Mouse (Mus musculus): ENCODE data around the gene Gm49318. TPM values are rescaled to one million over a fixed set of nuclear protein-coding genes. Genes with fewer than 3 reads are reported as not detected.

Gene Gm49318
- total RNA-seq, 1 experiment from 2014 or later, result not detected

GRCm38 (mm10) chr9:21989230-21990110 is 81.6 kb downstream of the Gm49318 start, which contains the start of gene Rgl3:
Rgl3 (minus strand) TSS chr9:21989446.
- no peak for ATAC-seq (ENCODE audit: extremely low read depth, insufficient number of reproducible peaks, low FRiP score, poor library complexity, severe bottlenecking)

DNA sequence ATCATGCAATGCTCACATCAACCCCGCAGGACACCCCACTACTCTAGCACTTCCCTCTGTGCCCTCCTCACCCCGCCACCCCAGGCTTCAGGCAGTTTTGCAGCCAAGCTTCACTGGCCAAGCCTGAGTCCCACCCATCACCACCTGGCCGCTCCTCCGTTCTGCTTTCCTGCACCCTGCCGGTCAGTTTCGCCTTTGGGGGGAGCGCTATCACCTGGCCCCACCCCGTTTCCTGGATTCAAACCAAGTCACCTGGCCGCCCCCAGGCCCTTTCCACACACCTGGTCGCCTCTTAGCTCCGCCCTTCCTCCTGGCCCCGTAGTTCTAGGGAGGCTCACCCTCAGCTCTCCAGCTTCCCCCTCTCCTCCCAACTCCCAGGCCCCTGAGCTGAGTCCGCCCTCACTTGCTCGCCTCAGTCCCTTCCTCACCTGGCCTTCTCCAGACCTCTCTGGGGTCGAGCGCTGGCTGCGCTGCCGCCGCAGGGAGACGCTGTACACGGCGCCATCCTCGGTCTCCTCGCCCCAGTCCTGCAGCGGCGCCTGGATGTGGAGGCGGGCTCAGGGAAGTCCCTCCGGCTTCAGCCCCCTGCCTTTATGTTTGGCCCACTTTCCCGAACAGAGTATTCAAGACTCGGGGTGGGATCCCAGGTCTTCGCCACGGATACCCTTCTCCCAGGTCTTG is 82.5 kb downstream of the Gm49318 start:
- peak; percentile 21; the same call in 1 of the 2 replicates for ATAC-seq (ENCODE audit: extremely low read depth, insufficient number of reproducible peaks, low FRiP score, poor library complexity, severe bottlenecking)

GRCm38 (mm10) chr9:21987592-21988342 is 83.3 kb downstream of the Gm49318 start:
- ATAC-seq (ENCODE audit: extremely low read depth, insufficient number of reproducible peaks, low FRiP score, poor library complexity, severe bottlenecking), result no peak

Other genes starting within 250 kb of the Gm49318 start
- not detected in 2 replicates for gene Angptl8, start 235.7 kb downstream of the Gm49318 start, total RNA-seq (2017)
- gene Dock6, start 218.6 kb downstream of the Gm49318 start, total RNA-seq (2017), result 1.2 and 3.3 TPM in 2 replicates
- gene Rab3d, start 153.1 kb downstream of the Gm49318 start, total RNA-seq (2017), result 17.1 and 20.0 TPM in 2 replicates
- not detected in 2 replicates for gene Ccdc159, start 143.8 kb downstream of the Gm49318 start, total RNA-seq (2017)
- gene Tmem205, start 143.7 kb downstream of the Gm49318 start, total RNA-seq (2017), result 1.6 TPM in 1 of 2 replicates, not detected in the other
- gene Plppr2, start 134.2 kb downstream of the Gm49318 start, total RNA-seq (2017), result 0.25 TPM in 1 of 2 replicates, not detected in the other
- gene Swsap1, start 115.5 kb downstream of the Gm49318 start, total RNA-seq (2017), result 3.1 and 3.7 TPM in 2 replicates
- gene Epor, start 107.8 kb downstream of the Gm49318 start, total RNA-seq (2017), result not detected in 2 replicates
- not detected in 2 replicates for gene Rgl3, start 81.8 kb downstream of the Gm49318 start, total RNA-seq (2017)
- 0.49 TPM in 1 of 2 replicates, not detected in the other for gene Ccdc151, start 68.6 kb downstream of the Gm49318 start, total RNA-seq (2017)
- 37.1 and 40.3 TPM in 2 replicates for gene Prkcsh, start 68.5 kb downstream of the Gm49318 start, total RNA-seq (2017)
- not detected in 2 replicates for gene Elavl3, start 19.2 kb downstream of the Gm49318 start, total RNA-seq (2017)
- 13.5 and 18.5 TPM in 2 replicates for gene Zfp653, start 117 bp upstream of the Gm49318 start, total RNA-seq (2017)
- 10.1 and 14.0 TPM in 2 replicates for gene Ecsit, start 14.2 kb upstream of the Gm49318 start, total RNA-seq (2017)
- not detected in 2 replicates for gene Cnn1, start 28.0 kb upstream of the Gm49318 start, total RNA-seq (2017)
- 27.4 and 27.9 TPM in 2 replicates for gene Elof1, start 45.9 kb upstream of the Gm49318 start, total RNA-seq (2017)
- gene Acp5, start 64.5 kb upstream of the Gm49318 start, total RNA-seq (2017), result 70.6 and 71.3 TPM in 2 replicates
- gene Pigyl, start 85.6 kb upstream of the Gm49318 start, total RNA-seq (2017), result 13.0 and 16.6 TPM in 2 replicates
- not detected in 2 replicates for gene Zfp872, start 116.8 kb upstream of the Gm49318 start, total RNA-seq (2017)
- 49.2 and 51.3 TPM in 2 replicates for gene Zfp809, start 154.5 kb upstream of the Gm49318 start, total RNA-seq (2017)
- gene Zfp599, start 188.6 kb upstream of the Gm49318 start, total RNA-seq (2017), result 1.6 and 1.7 TPM in 2 replicates
- gene Zfp810, start 236.4 kb upstream of the Gm49318 start, total RNA-seq (2017), result 13.9 and 20.4 TPM in 2 replicates